Mouse (Mus musculus) lung, postnatal 0 days (tissue): ENCODE results near the gene Scnn1g.

Source experiments
- CTCF ChIP-seq: IDR thresholded peaks from 2 replicates; pipeline ENCODE4 v1.5.1; 2016; ENCODE audit warnings: antibody characterized with exemption, mild to moderate bottlenecking
- EP300 ChIP-seq: IDR thresholded peaks from 2 replicates; pipeline ENCODE4 v1.6.1; 2016; ENCODE audit warnings: antibody characterized with exemption, mild to moderate bottlenecking, control low read depth

GRCm38 (mm10) chr7:121700480-121700879, 33.8 kb upstream of the Scnn1g start:
- TF ChIP-seq CTCF (no peak), EP300 (no peak)
